Mouse (Mus musculus) right cerebral cortex, postnatal 25 days (tissue): Measurements from ENCODE around the gene Mcm10.

Source experiments
- DNase-seq: peaks from one replicate; pipeline ENCODE4 v3.0.0; 2022

Mcm10 gene

GRCm38 (mm10) chr2:5012491-5013324 is at the start of gene Mcm10:
Gene Mcm10, minus strand, starts transcription at chr2:5012791.
- DNase-seq, result peak; percentile 88

GRCm38 (mm10) chr2:5061133-5061708 is 48.6 kb upstream of the Mcm10 start:
- no peak for DNase-seq

GRCm38 (mm10) chr2:5059997-5060396 is 47.4 kb upstream of the Mcm10 start:
- DNase-seq, result no peak

- DNase-seq, result no peak
These were observed 45.8 kb upstream of the Mcm10 start for GRCm38 (mm10) chr2:5058436-5058835.

GRCm38 (mm10) chr2:5050562-5050961 is 38.0 kb upstream of the Mcm10 start:
- DNase-seq, result no peak

GRCm38 (mm10) chr2:5047016-5047415 is 34.4 kb upstream of the Mcm10 start:
- no peak for DNase-seq

- DNase-seq, result no peak
These were observed 32.8 kb upstream of the Mcm10 start for GRCm38 (mm10) chr2:5045269-5045965.

GRCm38 (mm10) chr2:5044321-5044720 is 31.7 kb upstream of the Mcm10 start:
- DNase-seq, result no peak

GRCm38 (mm10) chr2:5043476-5043761 is 30.8 kb upstream of the Mcm10 start:
- DNase-seq, result no peak

- no peak for DNase-seq
These were observed 30.3 kb upstream of the Mcm10 start for GRCm38 (mm10) chr2:5042616-5043475.

GRCm38 (mm10) chr2:5041854-5042253 is 29.3 kb upstream of the Mcm10 start:
- no peak for DNase-seq

GRCm38 (mm10) chr2:5040281-5041161 is 27.9 kb upstream of the Mcm10 start:
- DNase-seq, result no peak

GRCm38 (mm10) chr2:5039350-5040170 is 27.0 kb upstream of the Mcm10 start:
- DNase-seq, result no peak

GRCm38 (mm10) chr2:5038320-5038719 is 25.7 kb upstream of the Mcm10 start:
- DNase-seq, result no peak

- no peak for DNase-seq
These were observed 24.8 kb upstream of the Mcm10 start for GRCm38 (mm10) chr2:5037390-5037789.

- DNase-seq, result no peak
These were observed 24.0 kb upstream of the Mcm10 start for GRCm38 (mm10) chr2:5036411-5037076.

- DNase-seq, result no peak
These were observed 22.6 kb upstream of the Mcm10 start for GRCm38 (mm10) chr2:5035241-5035640.

- DNase-seq, result no peak
These were observed 22.2 kb upstream of the Mcm10 start for GRCm38 (mm10) chr2:5034801-5035200.

- DNase-seq, result no peak
These were observed 21.2 kb upstream of the Mcm10 start for GRCm38 (mm10) chr2:5033546-5034420.

GRCm38 (mm10) chr2:5032665-5033064 is 20.1 kb upstream of the Mcm10 start:
- DNase-seq, result no peak
